In the genomic region with DNA sequence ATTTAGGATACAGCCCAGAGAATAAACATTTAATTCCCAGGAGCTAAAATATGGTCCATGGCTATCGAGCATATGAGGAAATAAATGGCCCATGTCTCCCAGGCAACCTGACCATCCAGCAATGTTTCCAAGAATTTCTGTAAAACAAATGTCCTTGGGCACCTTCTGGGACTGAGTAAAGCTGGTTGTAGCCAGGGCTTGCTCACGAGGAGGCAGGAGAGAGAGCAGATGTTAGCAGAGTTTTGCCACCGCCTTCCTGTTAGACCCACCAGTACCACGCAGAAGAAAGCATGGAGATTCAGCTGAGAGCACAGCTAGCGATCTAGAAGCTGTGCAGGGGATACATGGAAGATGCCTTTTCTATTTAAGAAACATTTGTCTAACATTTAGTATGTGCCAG, we compare ENCODE assay signal across 21 mouse cellular contexts.
DNase-seq lines count a peak whose midpoint lies in the region; ATAC-seq lines count a peak whose summit lies in the region.
"Had no signal": no experiment of that assay in that cellular context is flagged by ENCODE, and none has a peak within 500 bp of the region (broad histone marks: within the 10 kb centered on the region; RNA-seq: fewer than 3 reads in every experiment).

No protein-coding gene starts in this region.

- DNase-seq in forebrain, embryonic 11.5 days (ENCODE audit: low spot score): no peak
- DNase-seq in right cerebral cortex, adult 2 months (ENCODE audit: low spot score in 2 of 2): peak; percentile 13 to 15
- DNase-seq in right cerebral cortex, postnatal 4 days: no peak
- no peak for DNase-seq in heart, embryonic 10.5 days (ENCODE audit: low spot score)
- DNase-seq in layer of hippocampus, adult 18-20 months (ENCODE audit: low spot score in 2 of 2): no peak
- DNase-seq in cerebellum, postnatal 14 days: no peak
- DNase-seq: adrenal gland, postnatal 36 days; gastrocnemius, postnatal 14 days; right cerebral cortex, adult 18-20 months had no signal

- H3K4me1 ChIP-seq in forebrain, embryonic 12.5 days: peaks cover 9% of the 10 kb centered on the region; the same call in 1 of the 2 replicates
- H3K4me1 ChIP-seq in forebrain, embryonic 11.5 days (replicated peaks; ENCODE audit: control insufficient read depth, insufficient read depth, low read length): no peaks in the 10 kb centered on the region
- H3K4me1 ChIP-seq in hindbrain, embryonic 16.5 days (ENCODE audit: control insufficient read depth, insufficient read depth, low read depth, low read length): no peaks in the 10 kb centered on the region
- no peaks in the 10 kb centered on the region for H3K4me1 ChIP-seq in heart, embryonic 10.5 days
- H3K4me1 ChIP-seq: heart, embryonic 12.5 days; limb, embryonic 13.5 days had no signal

- 0 out of 2 replicates have a peak overlapping the region, but pooled peaks have one; percentile 9 for H3K27ac ChIP-seq in forebrain, embryonic 12.5 days
- H3K27ac ChIP-seq in forebrain, embryonic 11.5 days (ENCODE audit: low read depth, low read length): no peak overlapping the region
- H3K27ac ChIP-seq in hindbrain, embryonic 16.5 days (ENCODE audit: low read depth, low read length): peak overlapping the region; percentile 0; the same call in 1 of the 2 replicates
- no peak overlapping the region for H3K27ac ChIP-seq in heart, embryonic 10.5 days
- H3K27ac ChIP-seq: kidney, postnatal 0 days; layer of hippocampus, adult 2 months; limb, embryonic 13.5 days; liver, embryonic 14.5 days; stomach, postnatal 0 days had no signal

- no peaks in the 10 kb centered on the region for H3K36me3 ChIP-seq in forebrain, embryonic 12.5 days (replicated peaks)
- H3K36me3 ChIP-seq in forebrain, embryonic 11.5 days (ENCODE audit: control insufficient read depth, insufficient read depth, low read length): no peaks in the 10 kb centered on the region
- H3K36me3 ChIP-seq in hindbrain, embryonic 16.5 days (ENCODE audit: control insufficient read depth, insufficient read depth, low read length): no peaks in the 10 kb centered on the region
- H3K36me3 ChIP-seq in heart, embryonic 10.5 days: no peaks in the 10 kb centered on the region
- H3K36me3 ChIP-seq: G1E; heart, embryonic 12.5 days; limb, embryonic 13.5 days had no signal

- H3K4me2 ChIP-seq in forebrain, embryonic 12.5 days: no peak overlapping the region
- no peak overlapping the region for H3K4me2 ChIP-seq in forebrain, embryonic 11.5 days (ENCODE audit: low read depth, low read length, severe bottlenecking)
- no peak overlapping the region for H3K4me2 ChIP-seq in hindbrain, embryonic 16.5 days (ENCODE audit: low read length)
- H3K4me2 ChIP-seq: heart, embryonic 12.5 days; limb, embryonic 13.5 days had no signal

- H3K27me3 ChIP-seq in forebrain, embryonic 12.5 days: no peaks in the 10 kb centered on the region
- H3K27me3 ChIP-seq in forebrain, embryonic 11.5 days (ENCODE audit: control insufficient read depth, insufficient read depth, low read length): no peaks in the 10 kb centered on the region
- H3K27me3 ChIP-seq in hindbrain, embryonic 16.5 days (replicated peaks; ENCODE audit: control insufficient read depth, insufficient read depth, low read length): no peaks in the 10 kb centered on the region
- H3K27me3 ChIP-seq in heart, embryonic 10.5 days (ENCODE audit: insufficient read depth, poor library complexity, severe bottlenecking): no peaks in the 10 kb centered on the region
- H3K27me3 ChIP-seq: heart, embryonic 12.5 days; limb, embryonic 13.5 days had no signal

- no peak for ATAC-seq in forebrain, embryonic 12.5 days (ENCODE audit: low FRiP score)
- ATAC-seq in forebrain, embryonic 11.5 days (replicated peaks; ENCODE audit: low FRiP score): no peak
- ATAC-seq in hindbrain, embryonic 16.5 days: 0 out of 2 replicates have a peak, but pooled peaks have one; percentile 42
- ATAC-seq: CD4-positive, CD25-positive, alpha-beta regulatory T cell, adult 4 months; intestine, embryonic 16.5 days; lung, postnatal 0 days had no signal

- WGBS in forebrain, embryonic 12.5 days: 78% methylated on average over 5 of the region's 5 CpGs
- WGBS in forebrain, embryonic 11.5 days: 81% methylated on average over 5 of the region's 5 CpGs
- WGBS in hindbrain, embryonic 16.5 days: 30% methylated on average over 5 of the region's 5 CpGs
- 79% methylated on average over 5 of the region's 5 CpGs for WGBS in heart, embryonic 10.5 days

- no peak overlapping the region for H3K4me3 ChIP-seq in forebrain, embryonic 12.5 days (replicated peaks)
- no peak overlapping the region for H3K4me3 ChIP-seq in forebrain, embryonic 11.5 days (ENCODE audit: low read depth, low read length)
- H3K4me3 ChIP-seq in hindbrain, embryonic 16.5 days (ENCODE audit: low read length): no peak overlapping the region
- no peak overlapping the region for H3K4me3 ChIP-seq in heart, embryonic 10.5 days
- H3K4me3 ChIP-seq: heart, embryonic 12.5 days; layer of hippocampus, adult 2 months; limb, embryonic 13.5 days had no signal

- H3K9me3 ChIP-seq in forebrain, embryonic 12.5 days: no peaks in the 10 kb centered on the region
- no peaks in the 10 kb centered on the region for H3K9me3 ChIP-seq in forebrain, embryonic 11.5 days (ENCODE audit: control insufficient read depth, low read length)
- H3K9me3 ChIP-seq in hindbrain, embryonic 16.5 days (ENCODE audit: control insufficient read depth, low read length): no peaks in the 10 kb centered on the region
- H3K9me3 ChIP-seq in heart, embryonic 10.5 days: no peaks in the 10 kb centered on the region
- H3K9me3 ChIP-seq: heart, embryonic 12.5 days; limb, embryonic 13.5 days had no signal

- H3K9ac ChIP-seq in forebrain, embryonic 12.5 days: no peak overlapping the region
- H3K9ac ChIP-seq in forebrain, embryonic 11.5 days (ENCODE audit: low read length): no peak overlapping the region
- no peak overlapping the region for H3K9ac ChIP-seq in hindbrain, embryonic 16.5 days (ENCODE audit: low read depth, low read length)
- H3K9ac ChIP-seq: heart, embryonic 12.5 days; limb, embryonic 13.5 days; liver, embryonic 14.5 days had no signal

Comparison
In these comparisons a context has a peak if more than half of its experiments do, and no peak if none do; other contexts are left out.
1. H3K27ac ChIP-seq: peak in forebrain, embryonic 12.5 days (single experiment) and hindbrain, embryonic 16.5 days (single experiment); none in forebrain, embryonic 11.5 days (single experiment) and heart, embryonic 10.5 days (single experiment).
2. DNase-seq: peak in right cerebral cortex, adult 2 months (2 of 2); none in forebrain, embryonic 11.5 days (single experiment), right cerebral cortex, postnatal 4 days (single experiment), heart, embryonic 10.5 days (single experiment), layer of hippocampus, adult 18-20 months (0 of 2) and cerebellum, postnatal 14 days (0 of 2).